ENCODE assay signal across 8 mouse cellular contexts in genomic region chr2:173022056-173022681, GRCm38 (mm10). TPM values are rescaled to one million over a fixed set of nuclear protein-coding genes. Genes with fewer than 3 reads are reported as not detected.
DNase-seq lines count a peak whose midpoint lies in the region; ATAC-seq lines count a peak whose summit lies in the region.

No protein-coding gene starts in this region.

- peaks cover 60 to 68% of the 10 kb centered on the region in 2 experiments for H3K4me1 ChIP-seq in heart, embryonic 14.5 days (ENCODE audit: control insufficient read depth in 2 of 2, insufficient read depth in 2 of 2, low read length in 2 of 2)
- H3K4me1 ChIP-seq in limb, embryonic 12.5 days (replicated peaks), result peaks cover 65% of the 10 kb centered on the region

- H3K9ac ChIP-seq in heart, embryonic 14.5 days (ENCODE audit: low read length), result peak overlapping the region; percentile 93
- peak overlapping the region; percentile 72 for H3K9ac ChIP-seq in limb, embryonic 12.5 days (replicated peaks)

- H3K36me3 ChIP-seq in heart, embryonic 14.5 days (ENCODE audit: control insufficient read depth, insufficient read depth, low read length), result peaks cover 34% of the 10 kb centered on the region
- H3K36me3 ChIP-seq in limb, embryonic 12.5 days, result peaks cover 29% of the 10 kb centered on the region

- H3K9me3 ChIP-seq in heart, embryonic 14.5 days (ENCODE audit: control insufficient read depth, low read length), result no peaks in the 10 kb centered on the region
- no peaks in the 10 kb centered on the region for H3K9me3 ChIP-seq in limb, embryonic 12.5 days

- H3K4me3 ChIP-seq in heart, embryonic 14.5 days (ENCODE audit: control insufficient read depth in 1 of 2, insufficient read depth in 1 of 2, low read depth in 1 of 2, low read length in 2 of 2), result peak overlapping the region; percentile 93 to 96
- H3K4me3 ChIP-seq in limb, embryonic 12.5 days (replicated peaks), result peak overlapping the region; percentile 79

- ATAC-seq in CD4-positive, CD25-positive, alpha-beta regulatory T cell, adult 4 months, result peak; percentile 1
- peak; percentile 2; the same call in 1 of the 2 replicates for ATAC-seq in heart, embryonic 14.5 days (ENCODE audit: insufficient number of reproducible peaks, insufficient read depth, low FRiP score, low read depth)
- peak; percentile 21; the same call in 1 of the 2 replicates for ATAC-seq in limb, embryonic 12.5 days (ENCODE audit: insufficient number of reproducible peaks, insufficient read depth, low FRiP score, low TSS enrichment, low read depth)

- H3K27ac ChIP-seq in heart, embryonic 14.5 days (replicated peaks in 1 of 2; ENCODE audit: control insufficient read depth in 1 of 2, insufficient read depth in 1 of 2, low read depth in 2 of 2, low read length in 2 of 2), result peak overlapping the region; percentile 72 to 86
- H3K27ac ChIP-seq in limb, embryonic 12.5 days, result peak overlapping the region; percentile 66

- peak overlapping the region; percentile 84 for H3K4me2 ChIP-seq in heart, embryonic 14.5 days (ENCODE audit: low read length)
- peak overlapping the region; percentile 80 for H3K4me2 ChIP-seq in limb, embryonic 12.5 days

- DNase-seq in A20 (ENCODE audit: low read depth, low spot score), result peak; percentile 87
- peak; percentile 61 for DNase-seq in embryo, embryonic 10 days (ENCODE audit: low spot score)
- DNase-seq in natural killer cell, adult 2 months (ENCODE audit: low spot score in 2 of 2), result peak; percentile 51 to 56
- peak; percentile 82 for DNase-seq in thymus, postnatal 4 days
- DNase-seq in c-Kit-positive CD71-positive TER-119-positive erythroid progenitor cells, embryonic 14.5 days (ENCODE audit: low spot score), result no peak

- no peaks in the 10 kb centered on the region for H3K27me3 ChIP-seq in heart, embryonic 14.5 days (ENCODE audit: control insufficient read depth, insufficient read depth, low read length)
- peaks cover 23% of the 10 kb centered on the region for H3K27me3 ChIP-seq in limb, embryonic 12.5 days

- under 1% methylated on average over 51 of the region's 51 CpGs for WGBS in heart, embryonic 14.5 days
- WGBS in limb, embryonic 12.5 days, result under 1% methylated on average over 51 of the region's 51 CpGs

RNA-seq across cellular contexts. Expression of gene Rbm38, which starts 1.9 kb away (rescaled TPM):
- polyA plus RNA-seq in CD4-positive, CD25-positive, alpha-beta regulatory T cell, adult 4 months (2017; shearing (Covaris generic)), result 100 to 1,000 TPM; 154 to 194 TPM
- polyA plus RNA-seq in heart, embryonic 14.5 days (2014; fragmentation: Nextera tagmentation; extraction: Ambion mirVana), result 126 and 129 TPM in 2 replicates
- 40.1 and 45.6 TPM in 2 replicates for polyA plus RNA-seq in limb, embryonic 12.5 days (2016; fragmentation: Nextera tagmentation; extraction: Ambion mirVana)

RNA-seq across cellular contexts. Expression of gene Rae1, which starts 22.3 kb away (rescaled TPM):
- polyA plus RNA-seq in CD4-positive, CD25-positive, alpha-beta regulatory T cell, adult 4 months (2017; shearing (Covaris generic)), result 10 to 100 TPM; 44.2 to 44.5 TPM
- polyA plus RNA-seq in heart, embryonic 14.5 days (2014; fragmentation: Nextera tagmentation; extraction: Ambion mirVana), result 99.7 and 101 TPM in 2 replicates
- 157 TPM in 2 replicates for polyA plus RNA-seq in limb, embryonic 12.5 days (2016; fragmentation: Nextera tagmentation; extraction: Ambion mirVana)

RNA-seq across cellular contexts. Expression of gene Spo11, which starts 44.7 kb away (rescaled TPM):
- polyA plus RNA-seq in CD4-positive, CD25-positive, alpha-beta regulatory T cell, adult 4 months (2017; shearing (Covaris generic)), result 1 to 10 TPM; 3.3 to 3.8 TPM
- polyA plus RNA-seq in heart, embryonic 14.5 days (2014; fragmentation: Nextera tagmentation; extraction: Ambion mirVana), result 0.32 TPM in 1 of 2 replicates, not detected in the other
- 1.6 TPM in 2 replicates for polyA plus RNA-seq in limb, embryonic 12.5 days (2016; fragmentation: Nextera tagmentation; extraction: Ambion mirVana)
